Mouse (Mus musculus): ENCODE results near the gene Gtf3c5.
A peak's percentile ranks its signal among the peaks of the same experiment; 100 is the strongest.

DNA sequence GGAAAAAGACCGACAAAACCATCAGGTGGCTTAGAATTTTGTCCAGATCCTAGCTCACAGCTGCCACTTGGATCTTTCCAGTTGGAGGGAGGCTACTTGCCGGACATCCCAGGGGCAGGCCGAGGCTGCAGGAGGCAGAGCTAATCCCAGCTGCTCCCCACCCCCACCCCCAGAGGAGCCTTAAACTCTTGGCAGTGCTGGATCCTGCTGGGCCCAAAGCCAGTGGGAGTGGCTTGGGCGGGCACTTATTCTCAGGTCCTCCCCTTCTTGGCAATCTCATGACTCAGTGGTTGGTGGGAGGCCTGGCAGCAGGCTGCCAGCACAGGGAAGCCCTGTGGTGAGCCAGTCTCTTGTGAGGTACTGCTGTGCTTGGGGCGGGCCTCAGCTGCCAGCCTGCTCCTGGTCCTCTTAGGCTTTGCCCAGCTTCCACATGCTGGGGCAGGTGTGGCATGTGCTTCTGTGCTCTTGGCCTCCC, 59.9 kb downstream of the Gtf3c5 start:
- TF ChIP-seq CTCF (IDR thresholded peaks at IDR 0.05; ENCODE audit: extremely low read depth, insufficient read length, insufficient replicate concordance, low read depth, low read length), result no peak
- TF ChIP-seq POLR2A (IDR thresholded peaks at IDR 0.05; ENCODE audit: low read depth, low read length), result peak; percentile 52; the same call in 1 of the 2 replicates

Measured in small intestine, adult 2 months (tissue).